Mouse (Mus musculus): ENCODE measurements around the gene Kcnip1.

Gene Kcnip1

GRCm38 (mm10) chr11:33824739-33825138 lies 168.2 kb downstream of the Kcnip1 start:
- DNase-seq, result no peak

GRCm38 (mm10) chr11:33821331-33821730 lies 171.6 kb downstream of the Kcnip1 start:
- peak; percentile 58 for DNase-seq

GRCm38 (mm10) chr11:33820876-33821275 lies 172.1 kb downstream of the Kcnip1 start:
- peak; percentile 85 for DNase-seq

- DNase-seq, result no peak
Observed at GRCm38 (mm10) chr11:33818861-33819503, 174.0 kb downstream of the Kcnip1 start.

GRCm38 (mm10) chr11:33816020-33816419 lies 176.9 kb downstream of the Kcnip1 start:
- no peak for DNase-seq

GRCm38 (mm10) chr11:33810105-33810504 lies 182.8 kb downstream of the Kcnip1 start:
- DNase-seq, result no peak

- DNase-seq, result no peak
Observed at GRCm38 (mm10) chr11:33803093-33803492, 189.9 kb downstream of the Kcnip1 start.

GRCm38 (mm10) chr11:33800436-33801088 lies 192.4 kb downstream of the Kcnip1 start:
- DNase-seq, result no peak

GRCm38 (mm10) chr11:33799933-33800332 lies 193.0 kb downstream of the Kcnip1 start:
- DNase-seq, result no peak

GRCm38 (mm10) chr11:33798094-33798648 lies 194.8 kb downstream of the Kcnip1 start:
- DNase-seq, result no peak

GRCm38 (mm10) chr11:33787362-33787761 lies 205.6 kb downstream of the Kcnip1 start:
- DNase-seq, result no peak

- no peak for DNase-seq
Observed at GRCm38 (mm10) chr11:33786572-33786971, 206.4 kb downstream of the Kcnip1 start.

GRCm38 (mm10) chr11:33781561-33781971 lies 211.4 kb downstream of the Kcnip1 start:
- peak; percentile 76 for DNase-seq

- no peak for DNase-seq
Observed at GRCm38 (mm10) chr11:33780263-33780662, 212.7 kb downstream of the Kcnip1 start.

- peak; percentile 51 for DNase-seq
Observed at GRCm38 (mm10) chr11:33772615-33773141, 220.3 kb downstream of the Kcnip1 start.

GRCm38 (mm10) chr11:33772043-33772442 lies 220.9 kb downstream of the Kcnip1 start:
- DNase-seq, result no peak

- DNase-seq, result no peak
Observed at GRCm38 (mm10) chr11:33766976-33767938, 225.7 kb downstream of the Kcnip1 start.

- no peak for DNase-seq
Observed at GRCm38 (mm10) chr11:33761201-33761755, 231.7 kb downstream of the Kcnip1 start.

GRCm38 (mm10) chr11:33756624-33757023 lies 236.3 kb downstream of the Kcnip1 start:
- DNase-seq, result no peak

- no peak for DNase-seq
Observed at GRCm38 (mm10) chr11:33752431-33752873, 240.5 kb downstream of the Kcnip1 start.

- peak; percentile 24 for DNase-seq
Observed at GRCm38 (mm10) chr11:33751503-33751902, 241.4 kb downstream of the Kcnip1 start.

- DNase-seq, result no peak
Observed at GRCm38 (mm10) chr11:33749979-33750378, 243.0 kb downstream of the Kcnip1 start.
